Mouse (Mus musculus) frontal cortex, postnatal 36 days (tissue): ENCODE measurements at regions not wholly inside any gene's neighbourhood (a gene's known extent, or its start where the extent isn't known, plus 50 kb on each side); places are given as distances from the start of the nearest gene placed in this dataset.
"Not testable (repeated sequence)": the region's sequence is repeated elsewhere in the genome, so short reads cannot be mapped to it uniquely, and the experiment has no call there.

Experiments
- DNase-seq, 2 experiments: peaks; one replicate each; pipeline ENCODE4 v3.0.0; 2022; ENCODE audit warnings: low spot score in 2 of 2

GRCm38 (mm10) chr12:40898414-40899027, 125.4 kb upstream of the Immp2l start:
- DNase-seq = no peak

- DNase-seq = no peak
Observed at GRCm38 (mm10) chr12:40905650-40906338, 118.1 kb upstream of the Immp2l start.

- no peak for DNase-seq
Observed at GRCm38 (mm10) chr12:40906807-40907206, 117.1 kb upstream of the Immp2l start.

GRCm38 (mm10) chr12:40908809-40909795, 114.8 kb upstream of the Immp2l start:
- DNase-seq = no peak

- no peak for DNase-seq
Observed at GRCm38 (mm10) chr12:40917486-40917885, 106.4 kb upstream of the Immp2l start.

- no peak for DNase-seq
Observed at GRCm38 (mm10) chr12:40921988-40922387, 101.9 kb upstream of the Immp2l start.

GRCm38 (mm10) chr12:40926681-40927080, 97.2 kb upstream of the Immp2l start:
- DNase-seq = peak in 1 of 2 experiments; percentile 35

- DNase-seq = not testable (repeated sequence)
Observed at GRCm38 (mm10) chr12:40929409-40929808, 94.5 kb upstream of the Immp2l start.

- DNase-seq = no peak
Observed at GRCm38 (mm10) chr12:40935098-40935759, 88.7 kb upstream of the Immp2l start.

- DNase-seq = no peak
Observed at GRCm38 (mm10) chr12:40937037-40937436, 86.9 kb upstream of the Immp2l start.

GRCm38 (mm10) chr12:40946888-40947287, 77.0 kb upstream of the Immp2l start:
- no peak for DNase-seq

GRCm38 (mm10) chr12:40949580-40949979, 74.3 kb upstream of the Immp2l start:
- no peak for DNase-seq

GRCm38 (mm10) chr12:40958536-40958935, 65.4 kb upstream of the Immp2l start:
- DNase-seq = no peak

- no peak for DNase-seq
Observed at GRCm38 (mm10) chr12:40964996-40965395, 58.9 kb upstream of the Immp2l start.

GRCm38 (mm10) chr12:40966308-40966707, 57.6 kb upstream of the Immp2l start:
- DNase-seq = no peak

- not testable (repeated sequence) for DNase-seq
Observed at GRCm38 (mm10) chr12:40966723-40967122, 57.2 kb upstream of the Immp2l start.

- no peak for DNase-seq
Observed at GRCm38 (mm10) chr12:40972844-40973243, 51.0 kb upstream of the Immp2l start.
